8 mouse cellular contexts compared by ENCODE assay signal in genomic region chr9:96382756-96383155, GRCm38 (mm10).
"Had no signal": no experiment of that assay in that cellular context is flagged by ENCODE, and none has a peak within 500 bp of the region (broad histone marks: within the 10 kb centered on the region; RNA-seq: fewer than 3 reads in every experiment).

No protein-coding gene starts in this region.

- DNase-seq: kidney, adult 2 months; kidney, postnatal 25 days; layer of hippocampus, adult 9-11 months; layer of hippocampus, postnatal 36 days; lung, postnatal 14 days; right cerebral cortex, postnatal 25 days; thymus, adult 18-20 months; thymus, postnatal 14 days had no signal
